Mouse (Mus musculus): ENCODE data around the gene Osr1. TPM values are rescaled to one million over a fixed set of nuclear protein-coding genes. Genes with fewer than 3 reads are reported as not detected.
A peak's percentile ranks its signal among the peaks of the same experiment; 100 is the strongest.

Gene Osr1
- total RNA-seq, 2 experiments from 2014 or later: 5.8 to 9.6 TPM

DNA sequence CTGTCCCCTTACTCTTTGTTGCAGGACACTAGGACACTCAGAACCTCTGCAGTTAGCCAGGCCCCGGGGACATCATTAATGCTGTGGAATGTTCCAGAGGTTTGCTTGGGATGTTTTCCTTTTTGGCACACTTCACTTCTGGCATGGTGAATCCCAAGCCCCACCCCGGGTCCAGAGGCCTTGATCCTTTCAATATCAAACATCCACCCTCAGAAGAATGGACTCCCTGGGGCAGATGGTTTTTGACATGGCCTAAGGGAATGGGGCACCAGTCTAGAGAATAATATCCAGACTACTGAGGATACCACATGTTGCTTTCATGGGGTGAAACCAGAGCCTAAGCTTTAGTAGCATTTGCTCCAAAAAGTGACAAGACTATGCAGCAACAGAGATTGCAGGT lies 13.5 kb downstream of the Osr1 start:
- intact Hi-C loops (cut with DNase I): no loop called here
- no peak for DNase-seq

DNA sequence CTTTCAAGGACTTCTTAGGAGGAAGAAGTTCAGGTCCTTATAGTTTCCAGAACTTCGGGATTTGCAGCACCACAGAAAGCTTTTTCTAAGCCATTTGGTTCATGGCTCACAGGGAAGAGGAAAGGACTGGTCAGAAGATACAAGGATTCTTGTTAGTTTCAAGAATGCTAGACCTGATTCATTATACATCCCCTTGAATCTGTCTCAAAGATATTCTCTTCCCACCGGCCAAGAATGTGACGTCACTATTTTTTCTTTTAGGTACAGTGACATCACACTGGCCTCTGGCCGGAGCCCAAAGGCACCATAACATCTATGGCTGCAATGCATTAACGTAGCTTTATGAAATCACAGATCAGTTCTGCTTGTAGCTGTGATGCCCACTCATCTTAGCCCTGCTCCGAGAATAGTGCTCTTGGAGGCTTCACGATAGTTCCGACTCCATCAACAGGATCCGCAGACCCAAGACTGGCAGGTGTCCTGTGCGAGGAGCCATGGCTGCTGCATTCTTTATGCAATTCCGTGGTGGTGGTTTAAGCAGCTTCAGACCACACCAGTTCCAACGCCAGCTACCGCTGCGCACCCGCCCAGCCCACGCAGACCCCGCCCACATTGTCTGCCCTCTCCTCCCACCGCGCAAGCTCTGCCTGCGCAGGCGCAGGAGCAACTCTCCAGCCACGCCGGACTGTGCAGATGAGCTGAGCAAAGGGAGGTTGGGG lies 14.6 kb downstream of the Osr1 start:
- DNase-seq: peak; percentile 79 to 83
- intact Hi-C loops (cut with DNase I): no loop called here

DNA sequence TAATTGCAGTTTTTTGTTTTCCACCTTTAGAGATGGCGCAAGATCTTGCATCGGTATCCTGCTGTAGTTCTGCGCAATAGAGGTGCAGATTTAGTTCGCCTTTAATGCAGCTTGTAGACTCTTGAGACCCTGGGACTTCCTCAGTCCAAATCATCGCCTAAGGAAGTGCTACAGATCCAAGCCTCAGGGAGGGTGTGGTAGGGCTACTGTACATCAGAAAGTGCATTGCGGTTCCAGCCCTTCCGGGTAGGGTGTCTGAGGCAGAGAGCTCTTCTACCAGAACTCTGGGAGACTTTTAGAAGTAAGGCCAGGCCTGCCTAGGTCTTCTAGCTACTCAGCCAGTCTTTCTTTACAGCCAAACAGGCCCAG lies 15.2 kb downstream of the Osr1 start:
- DNase-seq: no peak
- intact Hi-C loops (cut with DNase I): no loop called here

DNA sequence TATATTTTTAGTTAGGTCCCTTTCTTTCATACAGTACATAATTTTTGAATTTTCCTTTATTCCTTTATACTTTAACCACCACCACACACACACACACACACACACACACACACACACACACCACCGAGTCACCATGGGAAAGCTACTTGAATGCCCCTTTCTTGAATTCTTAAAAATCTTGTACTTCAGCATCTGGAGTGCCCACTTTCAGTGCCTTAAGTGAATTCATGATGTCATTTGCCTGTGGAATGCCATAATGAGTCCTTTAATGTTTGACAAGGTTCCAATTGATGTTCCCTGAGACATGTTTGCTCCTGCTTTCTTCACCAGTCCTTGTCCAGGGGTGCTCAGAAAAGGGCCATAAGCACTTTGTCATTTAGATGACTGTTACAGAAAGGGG lies 17.8 kb downstream of the Osr1 start:
- DNase-seq: no peak
- intact Hi-C loops (cut with DNase I): no loop called here

DNA sequence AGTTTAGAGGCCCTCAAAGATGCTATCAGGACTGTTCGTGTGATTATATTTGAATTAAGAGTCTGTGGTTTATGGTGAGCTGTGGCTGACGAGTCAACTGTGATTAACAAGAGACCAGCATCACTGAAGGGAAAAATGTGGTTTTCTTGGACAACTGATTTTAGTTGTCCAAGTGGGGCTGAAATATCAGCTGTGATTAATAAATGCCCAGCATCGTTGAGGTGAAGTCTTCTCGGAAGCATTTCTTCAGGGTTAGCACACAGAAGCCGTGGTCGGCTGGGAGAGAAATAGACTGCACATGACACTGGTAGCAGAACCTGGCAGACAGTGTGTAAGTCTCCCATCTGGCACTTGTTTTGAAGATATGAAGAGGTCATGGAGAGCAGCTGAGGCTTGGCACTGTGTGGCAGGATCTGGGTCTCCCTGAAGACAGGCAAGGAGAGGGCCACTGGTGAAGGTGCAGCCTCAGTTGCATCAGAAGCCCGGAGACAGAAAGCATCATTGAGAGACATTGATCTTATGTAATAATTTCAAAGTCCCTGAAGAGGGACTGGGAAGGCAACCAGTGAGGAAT lies 19.7 kb downstream of the Osr1 start:
- intact Hi-C loops (cut with DNase I): no loop called here

DNA sequence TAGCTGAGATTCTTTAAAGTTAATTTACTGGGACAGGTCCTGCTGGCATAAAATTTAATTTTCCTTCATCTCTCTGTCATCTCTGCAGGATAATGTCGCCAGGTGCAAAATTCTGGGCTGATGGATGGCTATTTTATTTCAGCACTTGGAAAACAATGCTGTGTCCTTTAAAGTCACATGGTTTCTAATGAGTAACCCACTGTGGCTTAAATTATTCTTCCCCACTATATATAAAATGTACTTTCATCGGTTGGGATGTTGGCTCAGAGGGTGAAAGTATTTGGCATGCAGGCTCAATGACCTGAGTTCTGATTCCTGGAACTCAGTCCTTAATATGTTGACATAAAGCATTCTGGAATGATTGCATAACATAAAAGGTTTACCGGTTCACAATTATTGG lies 21.2 kb downstream of the Osr1 start:
- no peak for DNase-seq
- intact Hi-C loops (cut with DNase I): no loop called here

More for the DNA sequence above, 19.7 kb downstream of the Osr1 start:
- DNase-seq: no peak

DNA sequence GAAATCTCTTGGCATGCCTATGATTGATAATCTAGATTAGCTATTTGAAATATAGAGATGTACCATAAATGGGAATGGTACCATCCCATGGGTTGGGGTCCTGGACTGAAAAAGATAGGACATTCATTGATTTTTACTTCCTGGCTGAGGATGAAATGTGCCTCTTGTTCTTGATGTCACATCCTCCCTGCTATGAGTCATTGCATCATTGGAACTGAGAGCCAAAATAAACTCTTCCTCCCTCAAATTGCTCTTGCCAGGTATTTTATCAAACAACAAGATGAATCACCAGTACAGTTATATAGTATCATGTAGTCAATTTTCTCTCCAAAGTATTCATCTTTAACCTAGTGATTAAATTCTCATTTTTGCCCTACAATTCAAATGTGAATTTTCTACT lies 28.3 kb downstream of the Osr1 start:
- intact Hi-C loops (cut with DNase I): no loop called here
- no peak for DNase-seq
